Mouse (Mus musculus) lung, adult 2 months (tissue): ENCODE data around the gene 4933424G06Rik. TPM values are rescaled to one million over a fixed set of nuclear protein-coding genes. Genes with fewer than 3 reads are reported as not detected.
"Not testable (repeated sequence)": the region's sequence is repeated elsewhere in the genome, so short reads cannot be mapped to it uniquely, and the experiment has no call there.

Experiments used
- DNase-seq: peaks from one replicate; pipeline ENCODE4 v3.0.0; 2022
- H3K4me1 ChIP-seq: fragments of 200-500 bp; 2 replicates; pipeline ENCODE4 v1.6.1; 2011; ENCODE audit warnings: low read length; ENCODE audit not compliant: control insufficient read depth, insufficient read depth
- H3K4me3 ChIP-seq: fragments of 200-500 bp; replicated peaks from 2 replicates; pipeline ENCODE3; 2011; ENCODE audit warnings: low read depth, mild to moderate bottlenecking, control low read depth, low read length; ENCODE audit errors: extremely low read depth
- CTCF ChIP-seq: fragments of 200-500 bp; IDR thresholded peaks from 2 replicates; pipeline ENCODE4 v1.5.1; 2011; ENCODE audit warnings: mild to moderate bottlenecking, low read length, control low read depth; ENCODE audit not compliant: insufficient read depth
- POLR2A ChIP-seq: fragments of 200-500 bp; IDR thresholded peaks from 2 replicates; pipeline ENCODE4 v1.6.1; 2011; ENCODE audit warnings: low read depth, mild to moderate bottlenecking, control low read depth, low read length, borderline replicate concordance; ENCODE audit errors: extremely low read depth
- WGBS: fragments of 180-500 bp; shearing (Covaris S2); methylation state at CpG from one replicate; pipeline ENCODE4 v1.1.7; 2018; 5-methylcytosine and 5-hydroxymethylcytosine counted together
- polyA plus RNA-seq: library from polyadenylated mRNA; depleted of rRNA; stranded (reverse); fragments of >200 nt; gene quantifications from 2 replicates; pipeline ENCODE4 v1.2.3, GENCODE M21; 2012; rRNA removed

4933424G06Rik gene
- polyA plus RNA-seq = not detected in 2 replicates

GRCm38 (mm10) chr1:36709854-36710280, at the start of gene 4933424G06Rik:
Gene 4933424G06Rik (plus strand): TSS chr1:36710149.
- Histone ChIP-seq H3K4me3 (peak within 1 kb of the TSS; percentile 97), H3K4me1 (peaks cover 6% of the 10 kb centered on the region; the same call in 1 of the 2 replicates)
- WGBS = under 1% methylated on average over 29 of the region's 29 CpGs
- peak; percentile 97 for DNase-seq
- TF ChIP-seq POLR2A (peak; percentile 82), CTCF (no peak)

DNA sequence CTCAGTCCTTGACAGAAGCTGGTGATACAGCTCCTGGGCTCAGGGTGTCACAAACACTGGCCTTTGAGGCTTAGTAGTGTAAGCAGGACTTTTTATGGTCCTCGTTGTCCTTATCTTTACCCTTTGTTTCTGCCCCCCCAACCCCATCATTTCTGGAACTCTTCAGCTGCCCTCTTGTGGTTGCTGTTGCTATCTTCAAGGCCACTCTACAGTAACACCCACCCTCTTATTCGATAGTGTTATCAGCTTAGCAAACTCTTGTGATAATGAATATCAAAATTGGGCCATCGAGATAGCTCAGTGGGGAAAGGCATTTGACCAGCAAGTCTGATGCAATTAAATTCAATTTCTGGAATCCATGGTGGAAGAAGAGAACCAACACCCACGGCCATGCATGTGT, 45.5 kb upstream of the 4933424G06Rik start:
- peak; percentile 5 for DNase-seq
- TF ChIP-seq CTCF (no peak), POLR2A (no peak)
- WGBS = 43% methylated on average over 4 of the region's 4 CpGs
- Histone ChIP-seq H3K4me1 (no peaks in the 10 kb centered on the region), H3K4me3 (no peak overlapping the region)

GRCm38 (mm10) chr1:36665165-36665723, 44.7 kb upstream of the 4933424G06Rik start:
- 79% methylated on average over 11 of the region's 11 CpGs for WGBS
- H3K4me3 ChIP-seq = no peak overlapping the region
- TF ChIP-seq CTCF (no peak), POLR2A (no peak)
- H3K4me1 ChIP-seq = no peaks in the 10 kb centered on the region
- no peak for DNase-seq

GRCm38 (mm10) chr1:36665934-36666333, 44.0 kb upstream of the 4933424G06Rik start:
- Histone ChIP-seq H3K4me1 (no peaks in the 10 kb centered on the region), H3K4me3 (no peak overlapping the region)
- WGBS = 67% methylated on average over 4 of the region's 4 CpGs
- TF ChIP-seq POLR2A (no peak), CTCF (no peak)
- DNase-seq = no peak

- DNase-seq, H3K4me1 ChIP-seq, H3K4me3 ChIP-seq: not testable (repeated sequence)
- WGBS = 78% methylated on average over 4 of the region's 4 CpGs
Measured at GRCm38 (mm10) chr1:36668007-36668406, 41.9 kb upstream of the 4933424G06Rik start.

DNA sequence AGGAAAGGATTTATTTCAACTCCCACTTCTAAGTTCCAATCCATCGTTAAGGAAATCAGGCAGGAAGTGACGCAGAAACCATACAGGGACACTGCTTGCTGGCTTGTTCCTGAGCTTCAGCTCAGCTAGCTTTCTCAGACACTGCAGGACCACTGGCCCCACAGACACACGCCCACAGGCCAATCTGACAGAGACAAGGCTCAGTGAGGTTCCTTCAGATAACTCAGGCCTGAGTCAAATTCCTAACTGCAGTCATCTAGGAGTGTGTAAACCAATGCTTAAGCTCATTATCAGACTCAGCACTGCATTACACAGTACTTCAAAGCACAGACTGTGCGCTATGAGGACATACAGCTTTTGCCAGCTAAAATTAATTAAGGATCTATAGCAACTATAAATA, 39.7 kb upstream of the 4933424G06Rik start:
- DNase-seq = no peak
- H3K4me3 ChIP-seq = no peak overlapping the region
- no peak for TF ChIP-seq POLR2A
- no peak for TF ChIP-seq CTCF
- WGBS = 61% methylated on average over 4 of the region's 4 CpGs
- no peaks in the 10 kb centered on the region for H3K4me1 ChIP-seq

- DNase-seq = no peak
- WGBS = 90% methylated on average over 10 of the region's 10 CpGs
- Histone ChIP-seq H3K4me1 (no peaks in the 10 kb centered on the region), H3K4me3 (no peak overlapping the region)
- no peak for TF ChIP-seq CTCF
- TF ChIP-seq POLR2A = no peak
Measured at GRCm38 (mm10) chr1:36671260-36671659, 38.7 kb upstream of the 4933424G06Rik start.

GRCm38 (mm10) chr1:36672648-36673350, 37.1 kb upstream of the 4933424G06Rik start:
- 57% methylated on average over 16 of the region's 16 CpGs for WGBS
- DNase-seq = no peak
- TF ChIP-seq CTCF (no peak), POLR2A (no peak)
- Histone ChIP-seq H3K4me3 (no peak overlapping the region), H3K4me1 (no peaks in the 10 kb centered on the region)

DNA sequence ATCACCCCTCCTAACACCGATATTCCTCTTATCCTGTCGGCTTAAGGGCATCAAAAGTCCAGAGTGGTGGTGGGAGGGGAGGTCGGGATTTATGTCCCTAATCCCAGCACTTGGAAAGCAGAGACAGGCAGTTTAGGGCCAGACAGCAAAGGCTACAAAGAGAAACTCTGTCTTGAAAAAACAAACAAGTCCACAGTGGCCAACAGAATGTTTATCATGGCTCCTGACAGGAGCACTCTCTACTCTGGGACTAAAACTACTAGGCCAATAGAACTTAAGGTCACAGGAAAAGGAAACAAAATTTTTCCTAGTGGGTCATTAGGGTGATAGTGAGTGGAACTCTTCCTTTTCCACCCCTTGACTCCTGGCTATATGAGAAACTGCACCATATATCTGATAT, 35.0 kb upstream of the 4933424G06Rik start:
- WGBS = 31% methylated on average over 3 of the region's 3 CpGs

GRCm38 (mm10) chr1:36680893-36681292, 29.1 kb upstream of the 4933424G06Rik start:
- no peak for TF ChIP-seq POLR2A
- no peak for TF ChIP-seq CTCF
- no peak for DNase-seq
- WGBS = 80% methylated on average over 7 of the region's 7 CpGs
- H3K4me3 ChIP-seq = no peak overlapping the region
- H3K4me1 ChIP-seq = no peaks in the 10 kb centered on the region

More for the DNA sequence above, 35.0 kb upstream of the 4933424G06Rik start:
- no peak for DNase-seq
- Histone ChIP-seq H3K4me3 (no peak overlapping the region), H3K4me1 (no peaks in the 10 kb centered on the region)
- no peak for TF ChIP-seq CTCF
- TF ChIP-seq POLR2A = no peak
